Mouse (Mus musculus): ENCODE data around the gene Hlf. TPM values are rescaled to one million over a fixed set of nuclear protein-coding genes. Genes with fewer than 3 reads are reported as not detected.

Gene Hlf
- polyA plus RNA-seq, 1 experiment from 2014 or later: 1.8 TPM

DNA sequence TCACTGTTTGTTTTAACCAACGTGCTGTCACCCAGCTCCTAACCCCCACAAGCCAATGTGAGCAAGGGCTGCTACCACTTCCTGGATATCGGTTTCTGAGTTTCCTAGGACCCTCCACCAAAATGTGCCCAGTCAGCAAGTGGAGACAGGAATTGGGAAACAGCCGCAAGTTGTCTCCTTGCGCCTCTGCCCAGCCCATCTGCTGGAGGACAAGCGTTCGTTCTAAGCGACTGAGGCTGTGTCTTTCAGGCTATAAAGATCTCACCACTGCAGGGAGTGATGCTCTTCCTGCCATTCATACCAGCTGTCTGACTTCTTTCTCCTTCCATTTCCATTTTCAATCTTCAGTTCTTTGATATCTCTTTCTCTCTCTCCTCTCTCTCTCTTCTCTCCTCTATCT, 69.8 kb downstream of the Hlf start:
- no peak overlapping the region for H3K4me2 ChIP-seq (replicated peaks; ENCODE audit: low read depth, low read length)
- no peak overlapping the region for H3K27ac ChIP-seq (ENCODE audit: low read length)
- no peaks in the 10 kb centered on the region for H3K4me1 ChIP-seq (ENCODE audit: insufficient read depth, low read depth, low read length)
- ATAC-seq: no peak
- peak; percentile 50 for DNase-seq (ENCODE audit: low spot score)
- WGBS: 42% methylated on average over 7 of the region's 7 CpGs
- H3K27me3 ChIP-seq (replicated peaks; ENCODE audit: insufficient read depth, low read length): no peaks in the 10 kb centered on the region
- H3K4me3 ChIP-seq (ENCODE audit: low read depth, low read length): no peak overlapping the region
- no peaks in the 10 kb centered on the region for H3K36me3 ChIP-seq (ENCODE audit: insufficient read depth, low read length)
- H3K9me3 ChIP-seq (ENCODE audit: low read length): no peaks in the 10 kb centered on the region
- H3K9ac ChIP-seq (replicated peaks; ENCODE audit: low read depth): no peak overlapping the region
- TF ChIP-seq EP300 (IDR thresholded peaks at IDR 0.05) (no peak), CTCF (IDR thresholded peaks at IDR 0.05) (no peak)

GRCm38 (mm10) chr11:90317482-90317881, 73.2 kb downstream of the Hlf start:
- DNase-seq (ENCODE audit: low spot score): peak; percentile 61
- 9% methylated on average over 4 of the region's 4 CpGs for WGBS
- H3K27me3 ChIP-seq (replicated peaks; ENCODE audit: insufficient read depth, low read length): no peaks in the 10 kb centered on the region
- no peaks in the 10 kb centered on the region for H3K9me3 ChIP-seq (ENCODE audit: low read length)
- TF ChIP-seq CTCF (IDR thresholded peaks at IDR 0.05): peak; percentile 85
- no peak for TF ChIP-seq EP300 (IDR thresholded peaks at IDR 0.05)
- no peak overlapping the region for H3K4me3 ChIP-seq (ENCODE audit: low read depth, low read length)
- no peak overlapping the region for H3K4me2 ChIP-seq (replicated peaks; ENCODE audit: low read depth, low read length)
- no peak overlapping the region for H3K9ac ChIP-seq (replicated peaks; ENCODE audit: low read depth)
- no peaks in the 10 kb centered on the region for H3K4me1 ChIP-seq (ENCODE audit: insufficient read depth, low read depth, low read length)
- no peak overlapping the region for H3K27ac ChIP-seq (ENCODE audit: low read length)
- H3K36me3 ChIP-seq (ENCODE audit: insufficient read depth, low read length): no peaks in the 10 kb centered on the region
- ATAC-seq: no peak

DNA sequence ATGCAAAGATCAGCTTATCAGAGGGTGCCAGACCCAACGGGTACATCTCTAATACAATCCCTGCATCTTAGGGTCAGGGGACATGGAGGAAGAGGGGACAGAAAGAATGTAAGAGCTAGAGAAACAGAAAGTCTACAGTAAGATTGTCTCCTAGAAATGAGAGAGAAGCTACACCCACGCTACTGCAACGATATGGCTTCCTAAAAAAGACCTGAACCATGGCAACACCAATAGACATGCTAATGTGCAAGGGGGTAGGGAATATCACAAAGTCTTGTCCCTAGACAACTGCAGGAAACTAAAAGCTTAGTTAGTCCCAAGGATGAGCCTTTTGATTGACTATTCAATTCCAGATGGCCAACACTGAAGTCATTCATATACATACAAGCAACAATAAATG, 76.1 kb downstream of the Hlf start:
- 86% methylated on average over 3 of the region's 3 CpGs for WGBS
- Histone ChIP-seq H3K36me3 (ENCODE audit: insufficient read depth, low read length) (no peaks in the 10 kb centered on the region), H3K4me3 (ENCODE audit: low read depth, low read length) (no peak overlapping the region), H3K4me2 (replicated peaks; ENCODE audit: low read depth, low read length) (no peak overlapping the region), H3K4me1 (ENCODE audit: insufficient read depth, low read depth, low read length) (no peaks in the 10 kb centered on the region), H3K9me3 (ENCODE audit: low read length) (no peaks in the 10 kb centered on the region), H3K9ac (replicated peaks; ENCODE audit: low read depth) (no peak overlapping the region), H3K27me3 (replicated peaks; ENCODE audit: insufficient read depth, low read length) (no peaks in the 10 kb centered on the region), H3K27ac (ENCODE audit: low read length) (no peak overlapping the region)
- ATAC-seq (no peak), DNase-seq (ENCODE audit: low spot score) (no peak)
- TF ChIP-seq EP300 (IDR thresholded peaks at IDR 0.05) (no peak), CTCF (IDR thresholded peaks at IDR 0.05) (no peak)

GRCm38 (mm10) chr11:90306993-90307392, 83.7 kb downstream of the Hlf start:
- Histone ChIP-seq H3K4me1 (ENCODE audit: insufficient read depth, low read depth, low read length) (no peaks in the 10 kb centered on the region), H3K27ac (ENCODE audit: low read length) (no peak overlapping the region), H3K9me3 (ENCODE audit: low read length) (no peaks in the 10 kb centered on the region), H3K27me3 (replicated peaks; ENCODE audit: insufficient read depth, low read length) (no peaks in the 10 kb centered on the region), H3K36me3 (ENCODE audit: insufficient read depth, low read length) (no peaks in the 10 kb centered on the region), H3K4me3 (ENCODE audit: low read depth, low read length) (no peak overlapping the region), H3K4me2 (replicated peaks; ENCODE audit: low read depth, low read length) (no peak overlapping the region), H3K9ac (replicated peaks; ENCODE audit: low read depth) (no peak overlapping the region)
- ATAC-seq (no peak), DNase-seq (ENCODE audit: low spot score) (peak; percentile 53)
- TF ChIP-seq CTCF (IDR thresholded peaks at IDR 0.05) (peak; percentile 92), EP300 (IDR thresholded peaks at IDR 0.05) (no peak)
- 44% methylated on average over 6 of the region's 6 CpGs for WGBS

DNA sequence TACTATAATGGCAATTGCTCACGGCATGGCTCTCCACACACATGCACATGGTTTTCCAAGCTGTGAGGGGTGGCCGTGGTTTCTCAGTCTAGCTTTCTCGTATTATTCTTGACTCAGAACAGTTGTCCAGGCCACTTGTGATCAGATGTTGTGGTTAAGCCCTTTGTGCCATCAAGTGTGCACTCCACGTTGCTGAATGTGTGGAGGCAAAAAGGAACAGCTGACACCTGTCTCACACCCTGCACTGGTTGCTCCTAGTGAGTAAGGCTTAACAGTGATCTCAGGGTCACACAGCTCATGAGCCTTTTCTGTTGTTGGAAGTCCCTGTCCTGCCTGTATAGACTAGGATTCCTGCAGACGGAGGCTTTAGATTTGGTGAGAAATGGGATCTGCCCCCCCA, 84.6 kb downstream of the Hlf start:
- no peaks in the 10 kb centered on the region for H3K9me3 ChIP-seq (ENCODE audit: low read length)
- no peaks in the 10 kb centered on the region for H3K27me3 ChIP-seq (replicated peaks; ENCODE audit: insufficient read depth, low read length)
- no peak overlapping the region for H3K27ac ChIP-seq (ENCODE audit: low read length)
- no peak for ATAC-seq
- H3K4me1 ChIP-seq (ENCODE audit: insufficient read depth, low read depth, low read length): no peaks in the 10 kb centered on the region
- no peak for DNase-seq (ENCODE audit: low spot score)
- no peak overlapping the region for H3K4me2 ChIP-seq (replicated peaks; ENCODE audit: low read depth, low read length)
- TF ChIP-seq CTCF (IDR thresholded peaks at IDR 0.05) (no peak), EP300 (IDR thresholded peaks at IDR 0.05) (no peak)
- no peak overlapping the region for H3K9ac ChIP-seq (replicated peaks; ENCODE audit: low read depth)
- WGBS: 84% methylated on average over 5 of the region's 5 CpGs
- no peak overlapping the region for H3K4me3 ChIP-seq (ENCODE audit: low read depth, low read length)
- no peaks in the 10 kb centered on the region for H3K36me3 ChIP-seq (ENCODE audit: insufficient read depth, low read length)

- TF ChIP-seq CTCF (IDR thresholded peaks at IDR 0.05): no peak
- TF ChIP-seq EP300 (IDR thresholded peaks at IDR 0.05): no peak
- H3K36me3 ChIP-seq (ENCODE audit: insufficient read depth, low read length): no peaks in the 10 kb centered on the region
- H3K27me3 ChIP-seq (replicated peaks; ENCODE audit: insufficient read depth, low read length): no peaks in the 10 kb centered on the region
- H3K4me2 ChIP-seq (replicated peaks; ENCODE audit: low read depth, low read length): no peak overlapping the region
- ATAC-seq: no peak
- 95% methylated on average over 2 of the region's 2 CpGs for WGBS
- no peak overlapping the region for H3K27ac ChIP-seq (ENCODE audit: low read length)
- H3K9ac ChIP-seq (replicated peaks; ENCODE audit: low read depth): no peak overlapping the region
- no peaks in the 10 kb centered on the region for H3K9me3 ChIP-seq (ENCODE audit: low read length)
- H3K4me3 ChIP-seq (ENCODE audit: low read depth, low read length): no peak overlapping the region
- no peak for DNase-seq (ENCODE audit: low spot score)
- no peaks in the 10 kb centered on the region for H3K4me1 ChIP-seq (ENCODE audit: insufficient read depth, low read depth, low read length)
These were observed 96.1 kb downstream of the Hlf start for GRCm38 (mm10) chr11:90294622-90295021.

GRCm38 (mm10) chr11:90292766-90293165, 97.9 kb downstream of the Hlf start:
- Histone ChIP-seq H3K4me3 (ENCODE audit: low read depth, low read length) (no peak overlapping the region), H3K4me2 (replicated peaks; ENCODE audit: low read depth, low read length) (no peak overlapping the region), H3K36me3 (ENCODE audit: insufficient read depth, low read length) (no peaks in the 10 kb centered on the region), H3K4me1 (ENCODE audit: insufficient read depth, low read depth, low read length) (no peaks in the 10 kb centered on the region), H3K27ac (ENCODE audit: low read length) (no peak overlapping the region), H3K9me3 (ENCODE audit: low read length) (no peaks in the 10 kb centered on the region), H3K27me3 (replicated peaks; ENCODE audit: insufficient read depth, low read length) (no peaks in the 10 kb centered on the region), H3K9ac (replicated peaks; ENCODE audit: low read depth) (no peak overlapping the region)
- no peak for TF ChIP-seq EP300 (IDR thresholded peaks at IDR 0.05)
- no peak for TF ChIP-seq CTCF (IDR thresholded peaks at IDR 0.05)
- DNase-seq (ENCODE audit: low spot score) (no peak), ATAC-seq (no peak)

All from lung, postnatal 0 days (tissue).